ENCODE assay signal across 21 mouse cellular contexts in genomic region chr1:38666766-38667118, GRCm38 (mm10). TPM values are rescaled to one million over a fixed set of nuclear protein-coding genes. Genes with fewer than 3 reads are reported as not detected.
DNase-seq lines count a peak whose midpoint lies in the region; ATAC-seq and TF ChIP-seq lines count a peak whose summit lies in the region.
"Had no signal": no experiment of that assay in that cellular context is flagged by ENCODE, and none has a peak within 500 bp of the region (broad histone marks: within the 10 kb centered on the region; RNA-seq: fewer than 3 reads in every experiment).

No protein-coding gene starts in this region.

- H3K27me3 ChIP-seq in heart, embryonic 10.5 days (ENCODE audit: insufficient read depth, poor library complexity, severe bottlenecking) = no peaks in the 10 kb centered on the region
- H3K27me3 ChIP-seq in kidney, postnatal 0 days (ENCODE audit: insufficient read depth, low read length) = no peaks in the 10 kb centered on the region
- H3K27me3 ChIP-seq in intestine, embryonic 15.5 days (replicated peaks) = no peaks in the 10 kb centered on the region
- H3K27me3 ChIP-seq in limb, embryonic 14.5 days (ENCODE audit: control insufficient read depth, insufficient read depth, low read length) = no peaks in the 10 kb centered on the region

- peak; percentile 71 for DNase-seq in heart, embryonic 10.5 days (ENCODE audit: low spot score)
- no peak for DNase-seq in heart, postnatal 36 days
- no peak for DNase-seq in kidney, postnatal 0 days (ENCODE audit: low spot score)
- DNase-seq in kidney, adult 11 months = no peak
- DNase-seq in limb, embryonic 14.5 days (ENCODE audit: low spot score) = peak; percentile 30
- DNase-seq in embryo, embryonic 10.5 days (ENCODE audit: low spot score) = no peak
- DNase-seq: adrenal gland, postnatal 14 days; cerebellum, adult 2 months; cerebellum, postnatal 25 days; gastrocnemius, postnatal 14 days; heart, adult 18-20 months; kidney, adult 8-10 months; right cerebral cortex, postnatal 4 days; thymus, postnatal 25 days had no signal

- H3K36me3 ChIP-seq in heart, embryonic 10.5 days = no peaks in the 10 kb centered on the region
- H3K36me3 ChIP-seq in kidney, postnatal 0 days (ENCODE audit: insufficient read depth, low read length) = no peaks in the 10 kb centered on the region
- H3K36me3 ChIP-seq in intestine, embryonic 15.5 days = no peaks in the 10 kb centered on the region
- no peaks in the 10 kb centered on the region for H3K36me3 ChIP-seq in limb, embryonic 14.5 days (ENCODE audit: control insufficient read depth, insufficient read depth, low read length)
- H3K36me3 ChIP-seq: forebrain, embryonic 10.5 days; hindbrain, embryonic 10.5 days had no signal

- no peak overlapping the region for H3K9ac ChIP-seq in kidney, postnatal 0 days (ENCODE audit: low read depth, low read length)
- H3K9ac ChIP-seq in intestine, embryonic 15.5 days = no peak overlapping the region
- H3K9ac ChIP-seq in limb, embryonic 14.5 days (ENCODE audit: low read depth, low read length, severe bottlenecking) = no peak overlapping the region

- no peak overlapping the region for H3K4me2 ChIP-seq in kidney, postnatal 0 days (ENCODE audit: low read length)
- no peak overlapping the region for H3K4me2 ChIP-seq in intestine, embryonic 15.5 days (replicated peaks)
- H3K4me2 ChIP-seq in limb, embryonic 14.5 days (replicated peaks; ENCODE audit: low read depth, low read length, severe bottlenecking) = 0 out of 2 replicates have a peak overlapping the region, but pooled peaks have one; percentile 1
- H3K4me2 ChIP-seq: midbrain, embryonic 11.5 days had no signal

- H3K9me3 ChIP-seq in heart, embryonic 10.5 days = no peaks in the 10 kb centered on the region
- no peaks in the 10 kb centered on the region for H3K9me3 ChIP-seq in kidney, postnatal 0 days (replicated peaks; ENCODE audit: low read length)
- no peaks in the 10 kb centered on the region for H3K9me3 ChIP-seq in intestine, embryonic 15.5 days
- H3K9me3 ChIP-seq in limb, embryonic 14.5 days (ENCODE audit: control insufficient read depth, low read length) = no peaks in the 10 kb centered on the region
- H3K9me3 ChIP-seq: forebrain, embryonic 10.5 days; hindbrain, embryonic 10.5 days had no signal

- no peak for ATAC-seq in kidney, postnatal 0 days (replicated peaks; ENCODE audit: low FRiP score, low read depth)
- ATAC-seq in intestine, embryonic 15.5 days = peak; percentile 72
- peak; percentile 53; the same call in 1 of the 2 replicates for ATAC-seq in limb, embryonic 14.5 days (ENCODE audit: low FRiP score, low read depth)
- no peak for ATAC-seq in megakaryocyte-erythroid progenitor cell, adult 5-6 weeks (replicated peaks; ENCODE audit: low FRiP score, low TSS enrichment, poor library complexity, severe bottlenecking)
- ATAC-seq: forebrain, embryonic 16.5 days; hindbrain, embryonic 16.5 days had no signal

- no peak overlapping the region for H3K4me3 ChIP-seq in heart, embryonic 10.5 days
- no peak overlapping the region for H3K4me3 ChIP-seq in kidney, postnatal 0 days (replicated peaks; ENCODE audit: low read depth, low read length)
- no peak overlapping the region for H3K4me3 ChIP-seq in intestine, embryonic 15.5 days (replicated peaks)
- H3K4me3 ChIP-seq in limb, embryonic 14.5 days (replicated peaks; ENCODE audit: low read length) = no peak overlapping the region
- H3K4me3 ChIP-seq: forebrain, embryonic 10.5 days; hindbrain, embryonic 10.5 days had no signal

- intact Hi-C loops in heart, postnatal 36 days (cut with DNase I) = no loop called here

- H3K4me1 ChIP-seq in heart, embryonic 10.5 days = 0 out of 2 replicates have a peak, but pooled peaks cover 7% of the 10 kb centered on the region
- H3K4me1 ChIP-seq in kidney, postnatal 0 days (replicated peaks; ENCODE audit: insufficient read depth, low read length) = no peaks in the 10 kb centered on the region
- H3K4me1 ChIP-seq in intestine, embryonic 15.5 days (replicated peaks) = peaks cover 8% of the 10 kb centered on the region; the same call in 1 of the 2 replicates
- H3K4me1 ChIP-seq in limb, embryonic 14.5 days (ENCODE audit: control insufficient read depth, insufficient read depth, low read length) = 0 out of 2 replicates have a peak, but pooled peaks cover 6% of the 10 kb centered on the region
- H3K4me1 ChIP-seq: forebrain, embryonic 10.5 days; hindbrain, embryonic 10.5 days had no signal

- 79% methylated on average over 10 of the region's 10 CpGs for WGBS in heart, embryonic 10.5 days
- WGBS in kidney, postnatal 0 days = 60% methylated on average over 10 of the region's 10 CpGs
- WGBS in intestine, embryonic 15.5 days = 36% methylated on average over 10 of the region's 10 CpGs
- WGBS in limb, embryonic 14.5 days = 49% methylated on average over 10 of the region's 10 CpGs

- no peak for TF ChIP-seq POLR2A in limb, embryonic 14.5 days (IDR thresholded peaks at IDR 0.05; ENCODE audit: borderline replicate concordance, extremely low read depth, insufficient read depth, insufficient read length)

- H3K27ac ChIP-seq in heart, embryonic 10.5 days = no peak overlapping the region
- peak overlapping the region; percentile 13; the same call in 1 of the 2 replicates for H3K27ac ChIP-seq in kidney, postnatal 0 days
- peak overlapping the region; percentile 71 for H3K27ac ChIP-seq in intestine, embryonic 15.5 days
- H3K27ac ChIP-seq in limb, embryonic 14.5 days (replicated peaks; ENCODE audit: low read depth, low read length) = no peak overlapping the region
- H3K27ac ChIP-seq: forebrain, embryonic 10.5 days; hindbrain, embryonic 10.5 days had no signal

- TF ChIP-seq CTCF in kidney, postnatal 0 days (IDR thresholded peaks at IDR 0.05; ENCODE audit: low read depth) = no peak

RNA-seq across cellular contexts. Expression of gene Aff3, which starts 2.0 kb away (rescaled TPM):
- 5.3 and 6.9 TPM in 2 replicates for polyA plus RNA-seq in heart, embryonic 10.5 days (2016; fragmentation: Nextera tagmentation; extraction: Ambion mirVana)
- 1 to 10 TPM; 2.1 to 2.6 TPM for total RNA-seq in heart, postnatal 36 days (2021)
- 6.9 and 7.9 TPM in 2 replicates for polyA plus RNA-seq in kidney, postnatal 0 days (2015; fragmentation: Nextera tagmentation; extraction: Ambion mirVana)
- polyA plus RNA-seq in intestine, embryonic 15.5 days (2015; fragmentation: Nextera tagmentation; extraction: Ambion mirVana) = 8.5 and 9.3 TPM in 2 replicates
- 22.4 and 29.4 TPM in 2 replicates for polyA plus RNA-seq in limb, embryonic 14.5 days (2012; rRNA removed)
- polyA plus RNA-seq in limb, embryonic 14.5 days (2014; fragmentation: Nextera tagmentation; extraction: Ambion mirVana) = 20.4 and 28.4 TPM in 2 replicates
- 34.5 and 39.3 TPM in 2 replicates for total RNA-seq in megakaryocyte-erythroid progenitor cell, adult 5-6 weeks (2014; fragmentation: Nextera tagmentation)
- total RNA-seq in megakaryocyte-erythroid progenitor cell, adult 5-6 weeks (2017) = 14.2 and 65.8 TPM in 2 replicates

Comparison
In these comparisons a context has a peak if more than half of its experiments do, and no peak if none do; other contexts are left out.
1. DNase-seq: peak in heart, embryonic 10.5 days (single experiment) and limb, embryonic 14.5 days (single experiment); none in heart, postnatal 36 days (0 of 2), kidney, postnatal 0 days (single experiment), kidney, adult 11 months (single experiment) and embryo, embryonic 10.5 days (single experiment).
2. H3K27ac ChIP-seq: peak in kidney, postnatal 0 days (single experiment) and intestine, embryonic 15.5 days (single experiment); none in heart, embryonic 10.5 days (single experiment) and limb, embryonic 14.5 days (single experiment).
3. ATAC-seq: peak in intestine, embryonic 15.5 days (single experiment) and limb, embryonic 14.5 days (single experiment); none in kidney, postnatal 0 days (single experiment) and megakaryocyte-erythroid progenitor cell, adult 5-6 weeks (single experiment).